Mouse (Mus musculus): Measurements from ENCODE around the gene Procr. TPM values are rescaled to one million over a fixed set of nuclear protein-coding genes. Genes with fewer than 3 reads are reported as not detected.
"Not testable (repeated sequence)": the region's sequence is repeated elsewhere in the genome, so short reads cannot be mapped to it uniquely, and the experiment has no call there.

Gene Procr
- polyA plus RNA-seq, 1 experiment from 2014 or later, result 1.0 TPM

DNA sequence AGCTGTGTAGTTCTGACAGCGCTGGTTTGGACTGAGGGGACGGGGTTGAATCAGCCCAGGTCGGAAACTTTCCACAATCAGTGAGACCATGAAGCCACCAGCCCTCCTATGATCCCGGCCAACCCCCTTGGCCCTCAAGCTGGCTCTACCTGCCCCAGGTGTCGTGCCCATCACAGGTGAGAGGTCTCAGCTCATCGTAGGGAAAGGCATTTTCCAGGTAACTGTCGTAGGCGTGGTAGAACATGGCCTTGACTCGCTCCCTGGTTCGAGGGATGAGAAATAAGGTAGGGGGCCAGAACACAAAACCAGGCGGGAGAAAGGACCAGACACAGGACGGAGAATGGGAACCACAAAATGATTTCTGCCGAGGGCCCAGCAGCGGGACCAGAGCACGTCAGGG is 22.2 kb upstream of the Procr start:
- peak overlapping the region; percentile 81 for H3K4me2 ChIP-seq
- H3K27ac ChIP-seq, result peak overlapping the region; percentile 41
- no peaks in the 10 kb centered on the region for H3K36me3 ChIP-seq
- WGBS (ENCODE audit: insufficient replicate concordance), result 5% methylated on average over 15 of the region's 15 CpGs
- no peaks in the 10 kb centered on the region for H3K9me3 ChIP-seq (replicated peaks)
- H3K9ac ChIP-seq, result peak overlapping the region; percentile 84
- H3K4me3 ChIP-seq (replicated peaks), result peak overlapping the region; percentile 83
- no peak; the same call in 1 of the 2 replicates for ATAC-seq (ENCODE audit: low read depth)
- H3K4me1 ChIP-seq (replicated peaks), result peaks cover 33% of the 10 kb centered on the region
- H3K27me3 ChIP-seq, result no peaks in the 10 kb centered on the region
- DNase-seq, result no peak

DNA sequence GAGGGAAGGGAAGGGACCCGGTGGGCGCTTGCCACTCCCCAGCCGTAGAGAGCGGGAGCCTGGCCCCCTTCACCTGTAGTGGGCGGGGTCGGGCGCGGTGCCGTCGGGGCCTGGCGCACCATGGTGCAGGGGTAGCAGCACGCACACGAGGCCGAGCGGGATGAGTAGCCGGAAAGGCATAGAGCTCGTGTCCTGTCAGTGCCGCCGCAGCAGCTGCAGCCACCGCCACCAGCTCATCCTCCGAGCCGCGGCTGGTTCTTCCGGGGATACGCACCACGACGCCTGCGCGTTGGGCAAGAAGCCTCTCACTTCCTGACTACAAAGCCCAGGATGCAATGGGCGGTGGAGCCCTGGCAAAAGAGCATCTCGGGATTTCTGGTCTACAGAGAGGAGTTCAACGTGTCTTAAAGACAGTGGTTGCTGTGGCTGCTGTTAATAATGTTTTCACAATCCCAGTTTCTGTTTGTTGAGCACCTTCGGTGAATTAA is 21.7 kb upstream of the Procr start, which contains the start of gene Edem2:
Gene Edem2 (minus strand): TSS at position 318 of the 488 bp plus-strand sequence.
- peaks cover 29% of the 10 kb centered on the region for H3K4me1 ChIP-seq (replicated peaks)
- H3K27ac ChIP-seq, result peak within 1 kb of the TSS; percentile 41
- H3K9ac ChIP-seq, result peak within 1 kb of the TSS; percentile 84
- ATAC-seq (ENCODE audit: low read depth) (peak; percentile 94), DNase-seq (peak; percentile 86)
- no peaks in the 10 kb centered on the region for H3K9me3 ChIP-seq (replicated peaks)
- no peaks in the 10 kb centered on the region for H3K36me3 ChIP-seq
- under 1% methylated on average over 33 of the region's 33 CpGs for WGBS (ENCODE audit: insufficient replicate concordance)
- H3K4me2 ChIP-seq, result peak within 1 kb of the TSS; percentile 81
- no peaks in the 10 kb centered on the region for H3K27me3 ChIP-seq
- H3K4me3 ChIP-seq (replicated peaks), result peak within 1 kb of the TSS; percentile 83

DNA sequence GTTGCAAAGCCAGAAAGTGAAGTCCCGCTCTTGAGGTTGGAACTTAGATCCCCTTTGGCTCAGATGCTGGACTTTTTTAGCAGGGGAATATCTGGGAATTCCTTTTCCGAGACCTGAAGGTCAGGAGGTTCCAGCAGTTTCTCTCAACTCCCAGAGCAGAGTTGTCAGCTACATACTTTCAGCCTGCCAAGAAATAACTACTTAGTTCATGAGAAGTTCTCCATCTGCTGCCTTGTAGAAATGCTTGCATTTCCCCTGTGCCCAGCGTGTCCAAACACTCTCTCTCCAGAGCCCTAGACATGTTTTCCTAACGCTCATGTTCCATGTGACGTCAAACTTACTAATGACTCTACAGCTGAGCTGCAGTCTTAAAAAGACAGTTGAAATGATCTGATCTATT is 15.8 kb upstream of the Procr start:
- H3K9ac ChIP-seq, result no peak overlapping the region
- H3K9me3 ChIP-seq (replicated peaks), result no peaks in the 10 kb centered on the region
- H3K4me2 ChIP-seq, result no peak overlapping the region
- H3K27ac ChIP-seq, result no peak overlapping the region
- DNase-seq (no peak), ATAC-seq (ENCODE audit: low read depth) (no peak)
- WGBS (ENCODE audit: insufficient replicate concordance), result 74% methylated on average over 5 of the region's 5 CpGs
- no peaks in the 10 kb centered on the region; the same call in 1 of the 2 replicates for H3K4me1 ChIP-seq (replicated peaks)
- no peak overlapping the region for H3K4me3 ChIP-seq (replicated peaks)
- no peaks in the 10 kb centered on the region for H3K36me3 ChIP-seq
- no peaks in the 10 kb centered on the region for H3K27me3 ChIP-seq

DNA sequence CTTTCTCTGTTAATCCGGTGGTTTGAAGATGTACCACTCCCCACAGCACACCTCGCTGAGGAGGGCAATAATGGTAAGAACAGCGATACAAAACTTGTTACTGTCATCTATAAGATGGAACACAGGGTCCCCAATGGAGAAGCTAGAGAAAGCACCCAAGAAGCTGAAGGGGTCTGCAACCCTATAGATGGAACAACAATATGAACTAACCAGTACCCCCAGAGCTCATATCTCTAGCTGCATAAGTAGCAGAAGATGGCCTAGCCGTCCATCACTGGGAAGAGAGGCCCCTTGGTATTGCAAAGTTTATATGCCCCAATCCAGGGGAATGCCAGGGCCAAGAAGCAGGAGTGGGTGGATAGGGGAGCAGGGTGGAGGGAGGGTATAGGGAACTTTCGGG is 15.2 kb upstream of the Procr start, which contains the start of gene Gm17581:
Gene Gm17581 (minus strand): TSS at position 101 of the 400 bp plus-strand sequence.
- H3K9me3 ChIP-seq (replicated peaks); H3K27ac ChIP-seq; H3K4me2 ChIP-seq; H3K9ac ChIP-seq; H3K27me3 ChIP-seq; H3K4me1 ChIP-seq (replicated peaks); H3K4me3 ChIP-seq (replicated peaks); DNase-seq; ATAC-seq (ENCODE audit: low read depth); H3K36me3 ChIP-seq: not testable (repeated sequence)
- WGBS (ENCODE audit: insufficient replicate concordance), result 69% methylated on average over 5 of the region's 5 CpGs

DNA sequence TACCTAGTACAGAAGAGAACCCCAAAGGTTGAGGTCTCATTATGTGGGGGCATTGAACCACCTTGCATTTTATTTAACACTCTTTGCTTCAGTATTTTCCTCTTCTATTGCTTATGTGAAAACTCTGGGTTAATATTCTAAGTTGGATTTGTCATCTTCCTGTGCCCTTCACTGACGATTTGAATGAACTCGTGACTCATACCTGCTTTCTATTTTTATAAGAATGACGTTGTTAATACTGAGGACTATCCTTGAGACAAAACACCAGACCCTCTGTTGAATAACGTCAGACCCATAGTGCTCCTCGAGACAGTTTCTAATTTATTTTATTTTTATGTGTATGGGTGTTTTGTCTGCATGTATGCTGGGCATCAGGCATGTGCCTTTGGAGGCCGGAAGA is 14.0 kb upstream of the Procr start:
- no peaks in the 10 kb centered on the region for H3K27me3 ChIP-seq
- no peaks in the 10 kb centered on the region for H3K36me3 ChIP-seq
- no peak overlapping the region for H3K4me3 ChIP-seq (replicated peaks)
- no peak overlapping the region for H3K27ac ChIP-seq
- no peak for ATAC-seq (ENCODE audit: low read depth)
- 55% methylated on average over 6 of the region's 6 CpGs for WGBS (ENCODE audit: insufficient replicate concordance)
- no peak for DNase-seq
- H3K4me1 ChIP-seq (replicated peaks), result no peaks in the 10 kb centered on the region
- no peak overlapping the region for H3K4me2 ChIP-seq
- H3K9me3 ChIP-seq (replicated peaks), result no peaks in the 10 kb centered on the region
- H3K9ac ChIP-seq, result no peak overlapping the region

DNA sequence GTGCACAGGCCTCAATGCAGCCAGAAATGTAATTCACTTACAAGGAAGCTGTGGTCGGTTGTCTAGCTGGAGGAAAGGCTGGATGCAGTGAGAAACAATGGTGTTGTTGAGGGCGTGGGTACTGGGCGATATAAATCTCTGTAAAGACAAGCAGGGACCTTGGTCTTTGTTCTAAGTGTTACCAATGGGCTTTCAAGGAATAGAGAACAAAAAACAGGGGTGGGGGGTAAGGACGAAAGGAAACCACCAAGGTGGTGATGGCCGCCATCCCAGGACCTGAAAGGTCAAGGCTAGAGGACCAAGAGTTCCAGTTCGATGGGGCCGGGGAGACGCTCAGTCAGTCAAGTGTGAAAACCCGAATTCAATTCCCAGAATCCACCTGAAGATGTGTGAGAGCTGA is 13.1 kb upstream of the Procr start:
- Histone ChIP-seq H3K27ac (no peak overlapping the region), H3K4me3 (replicated peaks) (no peak overlapping the region), H3K4me1 (replicated peaks) (peaks cover 8% of the 10 kb centered on the region), H3K27me3 (peaks cover 5% of the 10 kb centered on the region), H3K36me3 (no peaks in the 10 kb centered on the region), H3K9ac (no peak overlapping the region), H3K4me2 (no peak overlapping the region), H3K9me3 (replicated peaks) (no peaks in the 10 kb centered on the region)
- DNase-seq (no peak), ATAC-seq (ENCODE audit: low read depth) (no peak)
- WGBS (ENCODE audit: insufficient replicate concordance), result 44% methylated on average over 9 of the region's 9 CpGs

DNA sequence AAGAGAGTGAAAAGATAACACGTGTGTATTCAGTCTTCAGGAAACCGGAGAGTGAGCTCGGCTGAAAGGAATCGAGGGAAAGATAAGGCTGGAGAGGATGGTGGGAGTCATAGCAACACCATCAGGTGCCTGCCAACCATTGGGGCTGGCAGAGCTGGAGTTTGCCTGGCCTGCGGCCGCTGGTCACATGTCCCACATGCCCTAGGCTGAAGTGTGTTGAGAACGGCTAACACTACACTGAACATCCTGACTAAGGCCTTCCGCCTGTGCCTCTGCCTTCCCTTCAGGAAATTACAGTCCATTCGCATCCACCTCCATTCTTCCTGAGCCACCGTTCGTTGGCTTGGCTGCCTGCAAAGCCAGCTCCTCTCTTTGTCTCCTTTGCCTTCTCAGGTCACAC is 8.7 kb upstream of the Procr start:
- Histone ChIP-seq H3K4me3 (replicated peaks) (no peak overlapping the region), H3K27ac (no peak overlapping the region), H3K4me2 (no peak overlapping the region), H3K36me3 (no peaks in the 10 kb centered on the region), H3K9ac (no peak overlapping the region), H3K9me3 (replicated peaks) (no peaks in the 10 kb centered on the region), H3K27me3 (peaks cover 24% of the 10 kb centered on the region), H3K4me1 (replicated peaks) (peaks cover 16% of the 10 kb centered on the region)
- WGBS (ENCODE audit: insufficient replicate concordance), result 21% methylated on average over 11 of the region's 11 CpGs
- ATAC-seq (ENCODE audit: low read depth) (no peak), DNase-seq (no peak)

DNA sequence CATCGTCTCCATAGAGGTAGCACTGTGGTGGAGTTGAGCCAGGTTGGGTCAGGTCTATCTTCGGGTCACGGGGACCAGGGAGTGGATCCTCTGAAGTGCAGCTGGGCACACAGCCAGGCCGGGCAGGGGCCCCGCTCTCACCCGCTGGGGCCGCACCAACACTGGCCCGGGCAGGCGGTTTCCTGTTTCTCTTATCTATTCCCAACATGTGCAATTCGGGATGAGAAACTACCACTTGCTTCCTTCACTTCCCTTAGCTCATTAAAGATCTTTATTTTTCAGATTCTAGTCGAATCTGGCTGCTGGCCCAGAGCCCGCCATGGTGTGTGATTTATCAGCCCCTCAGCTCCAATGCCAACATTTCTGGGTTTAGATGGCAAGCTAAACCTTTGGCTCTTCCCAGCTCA is 8.0 kb upstream of the Procr start:
- H3K27ac ChIP-seq, result no peak overlapping the region
- H3K4me2 ChIP-seq, result no peak overlapping the region
- DNase-seq (peak; percentile 24), ATAC-seq (ENCODE audit: low read depth) (peak; percentile 60; the same call in 1 of the 2 replicates)
- peaks cover 16% of the 10 kb centered on the region for H3K4me1 ChIP-seq (replicated peaks)
- no peaks in the 10 kb centered on the region for H3K9me3 ChIP-seq (replicated peaks)
- no peak overlapping the region for H3K4me3 ChIP-seq (replicated peaks)
- H3K27me3 ChIP-seq, result peaks cover 24% of the 10 kb centered on the region
- H3K9ac ChIP-seq, result no peak overlapping the region
- 10% methylated on average over 12 of the region's 12 CpGs for WGBS (ENCODE audit: insufficient replicate concordance)
- H3K36me3 ChIP-seq, result no peaks in the 10 kb centered on the region

DNA sequence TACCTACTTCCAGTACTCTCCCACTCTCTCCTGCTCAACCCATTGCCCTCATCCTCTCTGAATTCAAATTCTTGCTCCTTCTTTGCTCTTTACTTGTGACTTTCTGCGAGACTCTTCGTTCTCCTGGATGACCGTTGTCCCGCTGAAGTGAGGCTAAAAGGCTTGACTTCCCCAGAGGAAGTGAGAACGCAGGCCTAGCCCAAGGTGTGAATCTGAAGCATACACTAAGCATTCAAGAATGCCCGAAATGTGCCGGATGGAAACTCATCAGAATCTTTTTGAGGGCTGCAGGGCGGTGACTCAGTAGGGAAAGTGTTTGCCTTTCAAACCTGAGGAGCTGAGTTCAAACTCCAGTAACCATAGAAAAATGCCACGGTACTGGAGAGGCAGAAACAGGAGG is 7.6 kb upstream of the Procr start:
- no peak for ATAC-seq (ENCODE audit: low read depth)
- DNase-seq, result no peak
- 41% methylated on average over 9 of the region's 9 CpGs for WGBS (ENCODE audit: insufficient replicate concordance)
- Histone ChIP-seq H3K4me1 (replicated peaks) (peaks cover 16% of the 10 kb centered on the region), H3K4me2 (no peak overlapping the region), H3K4me3 (replicated peaks) (no peak overlapping the region), H3K27ac (no peak overlapping the region), H3K9ac (no peak overlapping the region), H3K27me3 (peaks cover 24% of the 10 kb centered on the region), H3K36me3 (no peaks in the 10 kb centered on the region), H3K9me3 (replicated peaks) (no peaks in the 10 kb centered on the region)

DNA sequence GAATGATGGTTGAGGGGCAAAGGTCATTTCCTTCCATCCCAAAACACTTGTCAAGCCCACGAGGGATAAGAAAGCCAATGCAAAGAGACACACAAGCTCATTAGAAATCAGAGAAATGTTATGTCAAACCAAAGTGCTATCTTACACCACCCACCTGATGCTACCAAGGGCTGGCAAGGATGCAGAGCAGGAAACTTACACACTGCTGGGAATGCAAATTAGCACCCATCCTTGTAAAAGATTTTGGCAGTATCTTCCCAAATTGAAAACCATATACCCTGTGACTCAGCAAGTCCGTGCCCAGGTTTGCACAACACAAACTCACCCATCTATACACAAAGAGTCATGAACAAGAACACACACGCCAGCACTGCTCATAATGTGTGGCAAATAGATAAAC is 5.4 kb upstream of the Procr start:
- Histone ChIP-seq H3K9ac (no peak overlapping the region), H3K36me3 (no peaks in the 10 kb centered on the region), H3K9me3 (replicated peaks) (no peaks in the 10 kb centered on the region), H3K27ac (no peak overlapping the region), H3K27me3 (peaks cover 29% of the 10 kb centered on the region), H3K4me2 (no peak overlapping the region), H3K4me3 (replicated peaks) (no peak overlapping the region), H3K4me1 (replicated peaks) (peaks cover 16% of the 10 kb centered on the region)
- ATAC-seq (ENCODE audit: low read depth) (no peak), DNase-seq (no peak)
- 40% methylated on average over 3 of the region's 3 CpGs for WGBS (ENCODE audit: insufficient replicate concordance)

DNA sequence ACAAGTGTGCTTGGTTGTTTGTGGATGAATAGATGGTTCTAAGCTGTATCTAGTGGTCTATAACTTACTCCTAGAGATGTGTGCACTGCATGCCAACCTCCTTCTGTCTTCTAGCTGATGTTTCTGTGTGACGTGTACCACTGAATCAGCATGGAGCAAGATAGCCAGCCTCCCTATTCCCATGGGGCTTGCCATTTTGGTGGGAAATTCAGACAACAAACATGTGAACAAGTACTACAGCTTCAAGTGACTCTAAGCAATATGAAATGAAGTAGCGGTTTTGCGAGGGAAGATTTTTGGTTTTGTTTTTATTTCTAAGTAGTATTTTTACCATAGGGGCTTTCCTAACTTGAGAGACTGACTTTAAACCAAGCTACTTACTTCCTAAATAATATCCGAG is 1.5 kb upstream of the Procr start:
- H3K9me3 ChIP-seq (replicated peaks), result no peaks in the 10 kb centered on the region
- 75% methylated on average over 4 of the region's 4 CpGs for whole genome bisulfite sequencing (ENCODE audit: insufficient replicate concordance)
- no peaks in the 10 kb centered on the region for H3K36me3 ChIP-seq
- H3K4me1 ChIP-seq (replicated peaks), result peaks cover 6% of the 10 kb centered on the region; the same call in 1 of the 2 replicates
- peaks cover 51% of the 10 kb centered on the region for H3K27me3 ChIP-seq
- no peak overlapping the region for H3K27ac ChIP-seq
- no peak for DNase-seq
- H3K4me2 ChIP-seq, result no peak overlapping the region
- no peak overlapping the region for H3K9ac ChIP-seq
- no peak overlapping the region for H3K4me3 ChIP-seq (replicated peaks)
- no peak for ATAC-seq (ENCODE audit: low read depth)

DNA sequence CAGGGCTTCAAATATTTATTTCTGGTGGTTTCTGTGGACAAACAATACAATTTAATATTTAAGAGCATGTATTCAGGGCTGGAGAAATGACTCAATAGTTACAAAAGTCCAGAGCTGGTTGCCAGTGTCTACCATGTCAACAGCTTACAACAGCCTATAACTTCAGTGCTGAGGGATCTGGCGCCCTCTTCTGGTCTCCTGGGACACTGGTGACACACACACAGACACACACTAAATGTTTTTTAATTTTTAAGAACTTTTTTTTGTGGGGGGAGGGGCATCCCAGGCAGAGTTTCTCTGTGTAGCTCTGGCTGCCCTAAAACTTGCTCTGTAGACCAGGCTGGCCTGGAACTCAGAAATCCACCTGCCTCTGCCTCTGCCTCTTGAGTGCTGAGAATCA is 4.8 kb downstream of the Procr start:
- Histone ChIP-seq H3K27me3 (peaks cover 39% of the 10 kb centered on the region), H3K4me1 (replicated peaks) (peaks cover 6% of the 10 kb centered on the region; the same call in 1 of the 2 replicates), H3K36me3 (no peaks in the 10 kb centered on the region), H3K4me3 (replicated peaks) (no peak overlapping the region), H3K27ac (no peak overlapping the region), H3K9ac (no peak overlapping the region), H3K9me3 (replicated peaks) (no peaks in the 10 kb centered on the region), H3K4me2 (no peak overlapping the region)
- 0% methylated on average over 1 of the region's 1 CpGs for WGBS (ENCODE audit: insufficient replicate concordance)
- ATAC-seq (ENCODE audit: low read depth) (no peak), DNase-seq (peak; percentile 37)
